Mouse (Mus musculus): ENCODE data around the gene Aph1c. TPM values are rescaled to one million over a fixed set of nuclear protein-coding genes. Genes with fewer than 3 reads are reported as not detected.
"Not testable (repeated sequence)": the region's sequence is repeated elsewhere in the genome, so short reads cannot be mapped to it uniquely, and the experiment has no call there.

The Aph1c gene
- polyA plus RNA-seq, 1 experiment: 93.9 TPM

GRCm38 (mm10) chr9:66835097-66835480 is 563 bp upstream of the Aph1c start:
- peak overlapping the region; percentile 72 for H3K4me3 ChIP-seq (ENCODE audit: insufficient read depth, low read length)

GRCm38 (mm10) chr9:66833851-66834250 is 675 bp downstream of the Aph1c start:
- peak overlapping the region; percentile 82 for H3K4me3 ChIP-seq (ENCODE audit: insufficient read depth, low read length)
- H3K27ac ChIP-seq (ENCODE audit: insufficient read depth, low read depth, low read length): peak overlapping the region; percentile 100
- peaks cover 24% of the 10 kb centered on the region for H3K4me1 ChIP-seq (ENCODE audit: control insufficient read depth, insufficient read depth, low read length)
- no peak for TF ChIP-seq CTCF (IDR thresholded peaks at IDR 0.05; ENCODE audit: low read depth, low read length)
- TF ChIP-seq POLR2A (IDR thresholded peaks at IDR 0.05; ENCODE audit: borderline replicate concordance, low read depth, low read length): no peak

More at GRCm38 (mm10) chr9:66835097-66835480, 563 bp upstream of the Aph1c start:
- TF ChIP-seq POLR2A (IDR thresholded peaks at IDR 0.05; ENCODE audit: borderline replicate concordance, low read depth, low read length) (no peak), CTCF (IDR thresholded peaks at IDR 0.05; ENCODE audit: low read depth, low read length) (no peak)
- H3K4me1 ChIP-seq (ENCODE audit: control insufficient read depth, insufficient read depth, low read length): peaks cover 20% of the 10 kb centered on the region
- H3K27ac ChIP-seq (ENCODE audit: insufficient read depth, low read depth, low read length): peak overlapping the region; percentile 17

- peak overlapping the region; percentile 41 for H3K4me3 ChIP-seq (ENCODE audit: insufficient read depth, low read length)
- H3K27ac ChIP-seq (ENCODE audit: insufficient read depth, low read depth, low read length): peak overlapping the region; percentile 100
- H3K4me1 ChIP-seq (ENCODE audit: control insufficient read depth, insufficient read depth, low read length): peaks cover 26% of the 10 kb centered on the region
- TF ChIP-seq CTCF (IDR thresholded peaks at IDR 0.05; ENCODE audit: low read depth, low read length) (no peak), POLR2A (IDR thresholded peaks at IDR 0.05; ENCODE audit: borderline replicate concordance, low read depth, low read length) (no peak)
Measured at GRCm38 (mm10) chr9:66832366-66832908, 2.1 kb downstream of the Aph1c start.

- Histone ChIP-seq H3K4me3 (ENCODE audit: insufficient read depth, low read length) (no peak overlapping the region), H3K27ac (ENCODE audit: insufficient read depth, low read depth, low read length) (no peak overlapping the region), H3K4me1 (ENCODE audit: control insufficient read depth, insufficient read depth, low read length) (peaks cover 10% of the 10 kb centered on the region)
- TF ChIP-seq POLR2A (IDR thresholded peaks at IDR 0.05; ENCODE audit: borderline replicate concordance, low read depth, low read length): no peak
- no peak for TF ChIP-seq CTCF (IDR thresholded peaks at IDR 0.05; ENCODE audit: low read depth, low read length)
Measured at GRCm38 (mm10) chr9:66825990-66826389, 8.5 kb downstream of the Aph1c start.

- H3K27ac ChIP-seq (ENCODE audit: insufficient read depth, low read depth, low read length); H3K4me3 ChIP-seq (ENCODE audit: insufficient read depth, low read length); H3K4me1 ChIP-seq (ENCODE audit: control insufficient read depth, insufficient read depth, low read length): not testable (repeated sequence)
Measured at GRCm38 (mm10) chr9:66822255-66822654, 12.3 kb downstream of the Aph1c start.

GRCm38 (mm10) chr9:66820996-66821395 is 13.5 kb downstream of the Aph1c start:
- H3K4me1 ChIP-seq (ENCODE audit: control insufficient read depth, insufficient read depth, low read length): no peaks in the 10 kb centered on the region
- no peak overlapping the region for H3K4me3 ChIP-seq (ENCODE audit: insufficient read depth, low read length)
- TF ChIP-seq POLR2A (IDR thresholded peaks at IDR 0.05; ENCODE audit: borderline replicate concordance, low read depth, low read length) (no peak), CTCF (IDR thresholded peaks at IDR 0.05; ENCODE audit: low read depth, low read length) (no peak)
- no peak overlapping the region for H3K27ac ChIP-seq (ENCODE audit: insufficient read depth, low read depth, low read length)

GRCm38 (mm10) chr9:66813392-66813791 is 21.1 kb downstream of the Aph1c start:
- Histone ChIP-seq H3K27ac (ENCODE audit: insufficient read depth, low read depth, low read length) (no peak overlapping the region), H3K4me1 (ENCODE audit: control insufficient read depth, insufficient read depth, low read length) (peaks cover 6% of the 10 kb centered on the region; the same call in 1 of the 2 replicates), H3K4me3 (ENCODE audit: insufficient read depth, low read length) (no peak overlapping the region)
- TF ChIP-seq POLR2A (IDR thresholded peaks at IDR 0.05; ENCODE audit: borderline replicate concordance, low read depth, low read length) (no peak), CTCF (IDR thresholded peaks at IDR 0.05; ENCODE audit: low read depth, low read length) (no peak)

- not testable (repeated sequence) for H3K4me3 ChIP-seq (ENCODE audit: insufficient read depth, low read length); H3K4me1 ChIP-seq (ENCODE audit: control insufficient read depth, insufficient read depth, low read length); H3K27ac ChIP-seq (ENCODE audit: insufficient read depth, low read depth, low read length)
Measured at GRCm38 (mm10) chr9:66805951-66806350, 28.6 kb downstream of the Aph1c start.

- TF ChIP-seq CTCF (IDR thresholded peaks at IDR 0.05; ENCODE audit: low read depth, low read length): no peak
- no peak for TF ChIP-seq POLR2A (IDR thresholded peaks at IDR 0.05; ENCODE audit: borderline replicate concordance, low read depth, low read length)
- Histone ChIP-seq H3K27ac (ENCODE audit: insufficient read depth, low read depth, low read length) (no peak overlapping the region), H3K4me1 (ENCODE audit: control insufficient read depth, insufficient read depth, low read length) (no peaks in the 10 kb centered on the region), H3K4me3 (ENCODE audit: insufficient read depth, low read length) (no peak overlapping the region)
Measured at GRCm38 (mm10) chr9:66801947-66802346, 32.6 kb downstream of the Aph1c start.

- no peak for TF ChIP-seq POLR2A (IDR thresholded peaks at IDR 0.05; ENCODE audit: borderline replicate concordance, low read depth, low read length)
- no peak for TF ChIP-seq CTCF (IDR thresholded peaks at IDR 0.05; ENCODE audit: low read depth, low read length)
- H3K4me3 ChIP-seq (ENCODE audit: insufficient read depth, low read length): peak within 1 kb of the TSS; percentile 75
- H3K4me1 ChIP-seq (ENCODE audit: control insufficient read depth, insufficient read depth, low read length): peaks cover 4% of the 10 kb centered on the region
- H3K27ac ChIP-seq (ENCODE audit: insufficient read depth, low read depth, low read length): no peak within 1 kb of the TSS
Measured at GRCm38 (mm10) chr9:66796739-66797138, 37.8 kb downstream of the Aph1c start, which contains the start of gene Gm10647. Gene Gm10647 (plus strand): TSS chr9:66797039.
